Mouse (Mus musculus) activated CD4-positive, CD25-positive, alpha-beta regulatory T cell, adult 4 months (primary cell): ENCODE data around the gene Smco2. TPM values are rescaled to one million over a fixed set of nuclear protein-coding genes. Genes with fewer than 3 reads are reported as not detected.

Experiments used
- ATAC-seq: one replicate; pipeline ENCODE4 v1.8.0; 2017
- polyA plus RNA-seq, 2 experiments: library from polyadenylated mRNA; unstranded; fragments of 100-300 nt; shearing (Covaris generic); gene quantifications; one replicate each; pipeline ENCODE4 v1.2.1; 2017

The Smco2 gene
- polyA plus RNA-seq = not detected

- ATAC-seq = no peak
These were observed at the start of gene Smco2 for GRCm38 (mm10) chr6:146850050-146850449. Smco2 (plus strand) TSS chr6:146850104.

GRCm38 (mm10) chr6:146809991-146810390 is 39.9 kb upstream of the Smco2 start:
- ATAC-seq = no peak

- no peak for ATAC-seq
These were observed 36.9 kb upstream of the Smco2 start for GRCm38 (mm10) chr6:146813007-146813406.

GRCm38 (mm10) chr6:146820177-146820965 is 29.5 kb upstream of the Smco2 start:
- ATAC-seq = peak; percentile 36

GRCm38 (mm10) chr6:146821958-146822357 is 27.9 kb upstream of the Smco2 start:
- ATAC-seq = no peak

- no peak for ATAC-seq
These were observed 25.0 kb upstream of the Smco2 start for GRCm38 (mm10) chr6:146824727-146825486.

GRCm38 (mm10) chr6:146825487-146825773 is 24.5 kb upstream of the Smco2 start:
- ATAC-seq = no peak

GRCm38 (mm10) chr6:146831320-146831719 is 18.6 kb upstream of the Smco2 start:
- ATAC-seq = no peak

GRCm38 (mm10) chr6:146833485-146834314 is 16.2 kb upstream of the Smco2 start:
- no peak for ATAC-seq

GRCm38 (mm10) chr6:146834342-146834741 is 15.6 kb upstream of the Smco2 start:
- no peak for ATAC-seq

- ATAC-seq = no peak
These were observed 14.1 kb upstream of the Smco2 start for GRCm38 (mm10) chr6:146835784-146836183.

GRCm38 (mm10) chr6:146837316-146837715 is 12.6 kb upstream of the Smco2 start:
- ATAC-seq = no peak

- no peak for ATAC-seq
These were observed 11.5 kb upstream of the Smco2 start for GRCm38 (mm10) chr6:146838366-146838765.

GRCm38 (mm10) chr6:146838863-146839262 is 11.0 kb upstream of the Smco2 start:
- no peak for ATAC-seq

GRCm38 (mm10) chr6:146844867-146845266 is 5.0 kb upstream of the Smco2 start:
- no peak for ATAC-seq

- no peak for ATAC-seq
These were observed 4.6 kb upstream of the Smco2 start for GRCm38 (mm10) chr6:146845347-146845746.

- no peak for ATAC-seq
These were observed 3.7 kb upstream of the Smco2 start for GRCm38 (mm10) chr6:146845961-146846750.

GRCm38 (mm10) chr6:146847402-146847801 is 2.5 kb upstream of the Smco2 start:
- ATAC-seq = no peak

- ATAC-seq = no peak
These were observed 1.6 kb upstream of the Smco2 start for GRCm38 (mm10) chr6:146848281-146848680.

GRCm38 (mm10) chr6:146851916-146852315 is 2.0 kb downstream of the Smco2 start:
- no peak for ATAC-seq

GRCm38 (mm10) chr6:146852739-146853138 is 2.8 kb downstream of the Smco2 start:
- no peak for ATAC-seq

- no peak for ATAC-seq
These were observed 5.3 kb downstream of the Smco2 start for GRCm38 (mm10) chr6:146855185-146855584.
